Mouse (Mus musculus): Measurements from ENCODE around the gene Syngap1. TPM values are rescaled to one million over a fixed set of nuclear protein-coding genes. Genes with fewer than 3 reads are reported as not detected.

The Syngap1 gene
- polyA plus RNA-seq, 1 experiment from 2014 or later = 5.9 TPM

GRCm38 (mm10) chr17:26937883-26938695, 3.0 kb upstream of the Syngap1 start:
- 60% methylated on average over 16 of the region's 16 CpGs for WGBS
- no peaks in the 10 kb centered on the region for H3K9me3 ChIP-seq (replicated peaks)
- H3K4me2 ChIP-seq = peak overlapping the region; percentile 93
- no peak overlapping the region for H3K27ac ChIP-seq
- ATAC-seq = no peak
- no peaks in the 10 kb centered on the region for H3K27me3 ChIP-seq
- peaks cover 32% of the 10 kb centered on the region for H3K36me3 ChIP-seq (ENCODE audit: poor library complexity, severe bottlenecking)
- peak overlapping the region; percentile 63 for H3K4me3 ChIP-seq
- H3K9ac ChIP-seq = peak overlapping the region; percentile 75
- H3K4me1 ChIP-seq = peaks cover 58% of the 10 kb centered on the region

- Histone ChIP-seq H3K4me1 (peaks cover 58% of the 10 kb centered on the region), H3K4me3 (peak overlapping the region; percentile 63), H3K4me2 (peak overlapping the region; percentile 93), H3K36me3 (ENCODE audit: poor library complexity, severe bottlenecking) (peaks cover 32% of the 10 kb centered on the region), H3K9me3 (replicated peaks) (no peaks in the 10 kb centered on the region), H3K27ac (peak overlapping the region; percentile 63), H3K9ac (peak overlapping the region; percentile 75), H3K27me3 (no peaks in the 10 kb centered on the region)
- no peak; the same call in 1 of the 2 replicates for ATAC-seq
- under 1% methylated on average over 22 of the region's 22 CpGs for WGBS
These were observed 2.3 kb upstream of the Syngap1 start for GRCm38 (mm10) chr17:26938731-26939130.

DNA sequence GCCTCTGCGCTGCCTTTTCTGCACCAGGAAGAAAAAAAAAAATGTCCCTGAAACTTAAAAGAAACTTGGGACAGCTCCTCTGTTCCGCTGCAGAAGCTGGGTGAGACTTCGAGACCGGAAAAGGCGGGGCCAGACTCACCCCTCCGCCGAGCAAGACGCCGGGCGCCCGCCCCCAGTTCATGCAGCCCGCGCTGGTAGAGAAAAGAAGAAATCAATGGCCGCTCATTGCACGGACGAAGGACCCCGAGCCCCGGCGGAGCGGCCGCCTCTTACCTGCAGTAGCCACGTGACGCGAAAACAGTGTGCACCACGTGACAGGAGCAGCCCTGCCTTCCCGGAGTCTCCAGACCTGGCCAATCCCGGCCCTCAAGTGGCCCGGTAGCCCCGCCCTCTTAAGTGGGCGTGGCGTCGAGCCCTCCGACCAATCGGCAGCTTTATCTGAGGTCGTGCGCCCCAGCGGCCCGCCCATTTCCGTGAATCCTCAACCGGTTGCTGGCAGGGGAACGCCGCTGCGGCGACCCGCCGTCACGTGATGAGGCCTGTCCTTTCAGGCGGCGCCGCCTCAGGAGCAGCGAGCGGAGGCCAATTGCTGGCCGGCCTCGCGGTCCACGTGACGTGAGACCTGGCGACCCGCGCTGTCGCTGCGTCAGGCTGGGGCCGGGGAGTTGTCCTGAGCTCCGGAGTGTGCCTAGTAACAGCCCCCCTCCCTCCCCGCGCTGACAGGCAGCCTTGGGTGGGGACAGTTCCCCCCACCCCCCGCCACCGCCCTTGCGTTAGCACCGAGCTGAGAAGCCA, 1.7 kb upstream of the Syngap1 start, which contains the start of gene Cuta:
TSS of gene Cuta (minus strand) at position 392 of the 795 bp plus-strand sequence.
- peak within 1 kb of the TSS; percentile 93 for H3K4me2 ChIP-seq
- peak within 1 kb of the TSS; percentile 63 for H3K4me3 ChIP-seq
- under 1% methylated on average over 68 of the region's 70 CpGs for WGBS
- H3K36me3 ChIP-seq (ENCODE audit: poor library complexity, severe bottlenecking) = peaks cover 34% of the 10 kb centered on the region
- H3K9ac ChIP-seq = peak within 1 kb of the TSS; percentile 75
- H3K27me3 ChIP-seq = no peaks in the 10 kb centered on the region
- ATAC-seq = peak; percentile 94
- H3K4me1 ChIP-seq = peaks cover 60% of the 10 kb centered on the region
- no peaks in the 10 kb centered on the region for H3K9me3 ChIP-seq (replicated peaks)
- H3K27ac ChIP-seq = peak within 1 kb of the TSS; percentile 95

DNA sequence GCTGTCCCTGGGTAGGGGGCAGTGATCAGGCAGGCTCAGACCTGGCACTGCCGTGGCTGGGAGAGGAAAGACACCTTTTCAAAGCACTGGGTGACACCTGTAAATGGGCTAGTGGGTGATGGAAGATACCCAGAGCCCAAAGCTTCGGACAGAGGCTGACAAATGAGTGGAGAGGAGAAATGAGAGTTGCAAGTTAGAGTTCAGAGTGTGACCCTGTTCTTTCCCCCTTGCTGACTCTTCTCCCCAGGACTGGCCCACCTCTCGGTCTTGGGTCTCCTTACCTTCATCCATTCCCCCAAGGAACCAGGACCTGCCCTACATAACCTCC, 1.1 kb upstream of the Syngap1 start:
- H3K4me1 ChIP-seq = peaks cover 64% of the 10 kb centered on the region
- no peaks in the 10 kb centered on the region for H3K9me3 ChIP-seq (replicated peaks)
- 0% methylated on average over 3 of the region's 3 CpGs for WGBS
- ATAC-seq = peak; percentile 0; the same call in 1 of the 2 replicates
- no peaks in the 10 kb centered on the region for H3K27me3 ChIP-seq
- peak overlapping the region; percentile 93 for H3K4me2 ChIP-seq
- H3K36me3 ChIP-seq (ENCODE audit: poor library complexity, severe bottlenecking) = peaks cover 34% of the 10 kb centered on the region
- peak overlapping the region; percentile 95 for H3K27ac ChIP-seq
- peak overlapping the region; percentile 72 for H3K9ac ChIP-seq
- H3K4me3 ChIP-seq = peak overlapping the region; percentile 63

DNA sequence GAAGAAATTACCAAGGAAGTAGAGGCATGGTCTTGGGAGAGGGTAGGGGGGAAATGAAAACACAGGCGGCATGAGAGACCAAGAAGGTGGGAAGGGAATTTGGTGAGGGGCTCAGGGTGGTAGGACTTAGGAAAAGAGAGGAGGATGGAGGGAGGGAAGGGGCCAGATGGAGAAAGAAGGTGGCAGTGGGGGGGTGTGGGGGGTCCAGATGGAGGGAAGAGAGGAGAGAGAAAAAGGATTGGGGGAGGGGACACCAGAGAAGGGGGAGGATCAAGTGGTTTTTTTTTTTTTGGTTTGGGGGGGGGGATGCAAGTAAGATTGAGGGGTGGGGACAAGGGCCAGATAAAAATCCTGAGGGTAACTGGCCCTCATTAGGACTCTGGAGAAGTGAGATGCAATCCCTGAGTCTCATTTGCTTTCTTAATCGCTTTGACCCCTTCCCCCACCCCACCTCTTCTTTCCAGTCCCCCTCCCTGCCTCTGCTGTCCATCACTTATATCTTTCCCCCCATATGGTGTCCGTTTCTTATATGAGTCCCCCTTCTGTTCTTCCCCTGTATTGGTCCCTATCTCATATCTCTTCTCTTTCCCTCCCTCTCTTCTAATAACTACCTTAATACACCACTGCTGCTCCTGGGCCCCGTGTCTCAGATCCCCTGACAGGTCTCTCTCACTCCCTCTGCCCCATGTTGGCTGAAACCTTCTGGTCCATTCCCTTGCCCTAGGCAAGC, 953 bp downstream of the Syngap1 start:
- Histone ChIP-seq H3K9ac (peak overlapping the region; percentile 74), H3K36me3 (ENCODE audit: poor library complexity, severe bottlenecking) (peaks cover 14% of the 10 kb centered on the region), H3K4me3 (peak overlapping the region; percentile 50), H3K27ac (peak overlapping the region; percentile 95), H3K27me3 (no peaks in the 10 kb centered on the region), H3K4me1 (peaks cover 85% of the 10 kb centered on the region), H3K4me2 (peak overlapping the region; percentile 93), H3K9me3 (replicated peaks) (no peaks in the 10 kb centered on the region)
- no peak for ATAC-seq
- WGBS = 8% methylated on average over 4 of the region's 4 CpGs

GRCm38 (mm10) chr17:26945824-26946495, 4.9 kb downstream of the Syngap1 start:
- Histone ChIP-seq H3K9me3 (replicated peaks) (no peaks in the 10 kb centered on the region), H3K36me3 (ENCODE audit: poor library complexity, severe bottlenecking) (peaks cover 9% of the 10 kb centered on the region; the same call in 1 of the 2 replicates), H3K4me3 (peak overlapping the region; percentile 42), H3K27ac (peak overlapping the region; percentile 86), H3K4me2 (peak overlapping the region; percentile 85), H3K27me3 (no peaks in the 10 kb centered on the region), H3K9ac (peak overlapping the region; percentile 77), H3K4me1 (peaks cover 87% of the 10 kb centered on the region)
- no peak for ATAC-seq
- 20% methylated on average over 13 of the region's 13 CpGs for WGBS

GRCm38 (mm10) chr17:26946567-26946966, 5.5 kb downstream of the Syngap1 start:
- WGBS = 0% methylated on average over 32 of the region's 37 CpGs
- H3K27ac ChIP-seq = peak overlapping the region; percentile 86
- peaks cover 92% of the 10 kb centered on the region for H3K4me1 ChIP-seq
- H3K36me3 ChIP-seq (ENCODE audit: poor library complexity, severe bottlenecking) = peaks cover 9% of the 10 kb centered on the region; the same call in 1 of the 2 replicates
- H3K27me3 ChIP-seq = no peaks in the 10 kb centered on the region
- peak overlapping the region; percentile 42 for H3K4me3 ChIP-seq
- no peaks in the 10 kb centered on the region for H3K9me3 ChIP-seq (replicated peaks)
- peak overlapping the region; percentile 77 for H3K9ac ChIP-seq
- peak overlapping the region; percentile 85 for H3K4me2 ChIP-seq
- peak; percentile 31 for ATAC-seq

DNA sequence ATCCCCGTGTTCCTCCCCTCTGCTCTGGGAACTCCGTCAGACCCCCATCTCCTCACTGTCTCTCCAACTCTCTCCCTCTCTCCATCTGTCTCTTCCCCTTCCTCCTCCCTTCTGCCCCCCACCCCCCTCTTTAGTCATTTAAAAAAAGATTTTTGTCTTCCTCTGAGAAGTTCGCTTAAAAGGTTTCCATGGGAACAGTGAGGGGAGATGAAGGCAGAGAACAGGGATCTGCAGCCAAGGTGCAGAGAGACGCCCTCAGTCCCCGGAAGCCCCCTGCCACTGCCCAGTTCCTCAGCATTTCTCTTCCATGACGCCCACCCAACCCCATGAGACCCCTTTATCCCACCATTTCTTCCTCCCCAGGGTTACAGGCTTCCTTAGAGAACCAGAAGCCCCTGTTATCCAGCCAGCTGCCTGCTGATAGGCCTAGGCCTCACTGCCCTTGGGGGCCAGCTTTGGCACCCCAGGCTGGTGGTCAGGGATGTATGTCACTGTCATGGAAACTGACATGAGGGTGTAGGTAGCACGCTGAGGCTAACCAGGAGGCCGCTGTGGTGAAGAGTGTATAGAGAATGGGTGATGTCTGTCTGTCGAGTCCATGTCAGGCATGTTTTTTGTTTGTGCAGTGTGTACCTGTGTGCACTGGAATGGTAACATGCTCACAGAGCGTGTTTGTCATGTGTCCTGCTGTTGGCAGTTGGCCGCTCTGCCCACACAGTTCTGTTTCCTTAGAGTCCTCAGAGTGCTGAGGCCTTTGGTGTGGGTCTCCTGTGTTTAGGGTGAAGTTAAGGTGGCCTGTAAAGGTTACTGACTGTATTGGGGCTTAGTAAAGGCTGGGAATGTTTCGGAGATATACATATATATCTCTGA, 6.4 kb downstream of the Syngap1 start:
- Histone ChIP-seq H3K4me1 (peaks cover 92% of the 10 kb centered on the region), H3K9ac (peak overlapping the region; percentile 77), H3K36me3 (ENCODE audit: poor library complexity, severe bottlenecking) (peaks cover 9% of the 10 kb centered on the region; the same call in 1 of the 2 replicates), H3K9me3 (replicated peaks) (no peaks in the 10 kb centered on the region), H3K27me3 (no peaks in the 10 kb centered on the region), H3K4me3 (peak overlapping the region; percentile 42), H3K4me2 (peak overlapping the region; percentile 85), H3K27ac (peak overlapping the region; percentile 86)
- WGBS = 23% methylated on average over 12 of the region's 12 CpGs
- no peak for ATAC-seq

DNA sequence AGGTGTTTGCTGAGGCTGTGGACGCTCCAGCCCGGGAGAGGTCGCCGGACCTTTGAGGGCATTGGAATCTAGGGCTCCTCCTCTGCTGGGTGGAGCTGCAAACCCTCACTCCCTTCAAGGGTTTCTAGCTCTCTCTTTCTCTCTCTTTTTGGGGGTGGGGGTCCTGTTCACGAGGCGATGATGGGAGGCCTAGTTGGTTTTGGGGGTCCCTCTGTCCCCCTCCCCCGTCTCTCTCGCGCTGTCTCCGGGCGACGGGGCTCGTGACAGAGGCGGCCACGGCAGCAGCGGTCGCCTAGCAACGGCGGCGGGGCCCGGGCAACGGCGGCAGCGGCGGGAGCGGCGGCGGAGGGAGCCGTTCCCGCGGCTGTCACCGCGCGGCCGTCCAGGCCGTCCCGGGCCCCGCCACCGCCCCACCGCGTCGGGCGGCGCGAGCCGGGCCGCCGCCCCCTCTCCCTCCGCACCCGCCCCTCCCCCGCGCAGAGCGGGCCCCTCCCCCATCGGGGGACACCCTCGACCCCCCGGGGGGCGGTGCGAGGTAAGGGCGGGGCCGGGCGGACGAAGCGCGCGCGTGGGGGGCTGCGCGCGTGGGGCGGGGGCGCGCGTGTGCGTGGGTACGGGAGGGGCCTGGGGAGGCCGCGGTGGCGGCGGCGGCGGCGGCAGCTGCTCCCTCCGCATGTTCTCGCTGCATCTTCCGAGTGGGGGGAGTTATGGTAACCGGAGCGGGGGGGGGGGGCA, 7.4 kb downstream of the Syngap1 start:
- no peak for ATAC-seq
- no peaks in the 10 kb centered on the region for H3K9me3 ChIP-seq (replicated peaks)
- peaks cover 17% of the 10 kb centered on the region for H3K36me3 ChIP-seq (ENCODE audit: poor library complexity, severe bottlenecking)
- peak overlapping the region; percentile 74 for H3K4me3 ChIP-seq
- under 1% methylated on average over 15 of the region's 87 CpGs for WGBS
- H3K4me2 ChIP-seq = peak overlapping the region; percentile 93
- H3K27me3 ChIP-seq = no peaks in the 10 kb centered on the region
- peak overlapping the region; percentile 90 for H3K9ac ChIP-seq
- H3K27ac ChIP-seq = peak overlapping the region; percentile 90
- H3K4me1 ChIP-seq = peaks cover 93% of the 10 kb centered on the region

GRCm38 (mm10) chr17:26949051-26949577, 8.1 kb downstream of the Syngap1 start:
- peak overlapping the region; percentile 90 for H3K9ac ChIP-seq
- H3K4me1 ChIP-seq = peaks cover 92% of the 10 kb centered on the region
- H3K27ac ChIP-seq = peak overlapping the region; percentile 90
- H3K4me2 ChIP-seq = peak overlapping the region; percentile 93
- 10% methylated on average over 9 of the region's 14 CpGs for WGBS
- peak overlapping the region; percentile 74 for H3K4me3 ChIP-seq
- H3K36me3 ChIP-seq (ENCODE audit: poor library complexity, severe bottlenecking) = peaks cover 17% of the 10 kb centered on the region
- no peaks in the 10 kb centered on the region for H3K9me3 ChIP-seq (replicated peaks)
- no peak for ATAC-seq
- H3K27me3 ChIP-seq = no peaks in the 10 kb centered on the region
